9 mouse cellular contexts compared by ENCODE assay signal in genomic region chr14:33185068-33185800, GRCm38 (mm10). TPM values are rescaled to one million over a fixed set of nuclear protein-coding genes. Genes with fewer than 3 reads are reported as not detected.
A peak's percentile ranks its signal among the peaks of the same experiment; 100 is the strongest.
DNase-seq lines count a peak whose midpoint lies in the region; TF ChIP-seq lines count a peak whose summit lies in the region.
"Had no signal": no experiment of that assay in that cellular context is flagged by ENCODE, and none has a peak within 500 bp of the region (broad histone marks: within the 10 kb centered on the region; RNA-seq: fewer than 3 reads in every experiment).

Wdfy4 (minus strand) TSS chr14:33185508.

- H3K36me3 ChIP-seq in forebrain, embryonic 10.5 days (replicated peaks), result no peaks in the 10 kb centered on the region

- peak; percentile 8 for DNase-seq in kidney, adult 11 months
- no peak for DNase-seq in kidney, postnatal 14 days
- peak; percentile 56 for DNase-seq in c-Kit-positive CD71-negative TER-119-negative erythroid progenitor cells, embryonic 14.5 days (ENCODE audit: low read depth)
- DNase-seq in lung, adult 2 months, result peak; percentile 7
- peak; percentile 54 for DNase-seq in spleen, adult 12 weeks (ENCODE audit: low spot score)
- DNase-seq in embryo, embryonic 9.5 days (ENCODE audit: extremely low spot score), result no peak
- DNase-seq in forebrain, embryonic 10.5 days (ENCODE audit: extremely low spot score, low spot score), result no peak
- DNase-seq in cerebellum, adult 9-11 months, result no peak

- no peak within 1 kb of the TSS for H3K27ac ChIP-seq in forebrain, embryonic 10.5 days
- H3K27ac ChIP-seq: hindbrain, embryonic 14.5 days had no signal

- H3K27me3 ChIP-seq in forebrain, embryonic 10.5 days (ENCODE audit: poor library complexity, severe bottlenecking), result no peaks in the 10 kb centered on the region

- TF ChIP-seq POLR2A in lung, adult 2 months (IDR thresholded peaks at IDR 0.05; ENCODE audit: borderline replicate concordance, extremely low read depth, low read depth, low read length), result peak; percentile 22; the same call in 1 of the 2 replicates

- no peaks in the 10 kb centered on the region for H3K4me1 ChIP-seq in lung, adult 2 months (ENCODE audit: control insufficient read depth, insufficient read depth, low read length)
- 0 out of 2 replicates have a peak, but pooled peaks cover 3% of the 10 kb centered on the region for H3K4me1 ChIP-seq in forebrain, embryonic 10.5 days

- H3K4me3 ChIP-seq in lung, adult 2 months (replicated peaks; ENCODE audit: extremely low read depth, low read depth, low read length), result peak within 1 kb of the TSS; percentile 41
- H3K4me3 ChIP-seq in forebrain, embryonic 10.5 days, result no peak within 1 kb of the TSS

- H3K9me3 ChIP-seq in forebrain, embryonic 10.5 days, result no peaks in the 10 kb centered on the region

- no peak for TF ChIP-seq CTCF in lung, adult 2 months (IDR thresholded peaks at IDR 0.05; ENCODE audit: insufficient read depth, low read length)

- 75% methylated on average over 11 of the region's 11 CpGs for WGBS in lung, adult 2 months
- 93% methylated on average over 11 of the region's 11 CpGs for WGBS in forebrain, embryonic 10.5 days

RNA-seq across cellular contexts. Expression of gene Wdfy4, which starts in this region (rescaled TPM):
- 12.5 and 14.0 TPM in 2 replicates for polyA plus RNA-seq in lung, adult 2 months (2012; rRNA removed)
- polyA plus RNA-seq in forebrain, embryonic 10.5 days (2016; fragmentation: Nextera tagmentation; extraction: Ambion mirVana), result 0.18 and 0.45 TPM in 2 replicates

Comparison
In these comparisons a context has a peak if more than half of its experiments do, and no peak if none do; other contexts are left out.
1. DNase-seq: peak in kidney, adult 11 months (single experiment), c-Kit-positive CD71-negative TER-119-negative erythroid progenitor cells, embryonic 14.5 days (single experiment), lung, adult 2 months (single experiment) and spleen, adult 12 weeks (single experiment); none in kidney, postnatal 14 days (single experiment), embryo, embryonic 9.5 days (single experiment), forebrain, embryonic 10.5 days (single experiment) and cerebellum, adult 9-11 months (single experiment).